Mouse (Mus musculus): ENCODE data around the gene Fam89a. TPM values are rescaled to one million over a fixed set of nuclear protein-coding genes. Genes with fewer than 3 reads are reported as not detected.
A peak's percentile ranks its signal among the peaks of the same experiment; 100 is the strongest.

The Fam89a gene
- total and polyA plus RNA-seq, 2 experiments from 2014 or later, result 0.45 TPM; not detected in 1

DNA sequence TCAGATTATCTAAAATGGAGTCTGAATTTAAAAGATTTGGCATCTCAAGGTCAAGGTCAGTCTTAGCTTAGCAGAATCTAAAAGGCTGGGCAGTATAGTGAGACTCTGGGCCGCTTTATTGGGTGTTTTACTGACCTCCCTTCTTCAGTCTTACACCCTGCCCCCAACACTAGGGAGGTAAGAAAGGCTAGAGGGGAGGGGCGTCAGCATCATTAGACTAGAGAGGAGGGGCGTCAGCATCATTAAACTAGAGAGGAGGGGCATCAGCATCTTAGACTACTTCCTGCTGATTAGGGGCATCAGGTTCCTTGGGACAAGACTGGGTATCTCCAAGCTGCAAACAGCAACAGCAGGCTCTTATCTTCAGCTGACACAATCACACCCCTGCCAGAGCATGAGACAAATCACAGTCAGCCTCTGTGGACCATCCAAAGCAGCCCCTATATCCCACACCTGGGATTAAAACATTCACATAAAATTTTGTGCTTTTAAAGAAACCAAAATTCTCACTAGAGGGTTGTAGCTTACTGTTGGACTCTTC is 16.2 kb downstream of the Fam89a start:
- Histone ChIP-seq H3K27ac (no peak overlapping the region), H3K9me3 (ENCODE audit: low read length) (no peaks in the 10 kb centered on the region), H3K9ac (replicated peaks; ENCODE audit: low read length) (no peak overlapping the region), H3K4me3 (ENCODE audit: low read length) (no peak overlapping the region), H3K27me3 (ENCODE audit: insufficient read depth, low read length) (no peaks in the 10 kb centered on the region), H3K4me2 (ENCODE audit: low read depth, low read length) (no peak overlapping the region), H3K36me3 (ENCODE audit: insufficient read depth, low read length) (peaks cover 40% of the 10 kb centered on the region), H3K4me1 (ENCODE audit: insufficient read depth, low read length) (no peaks in the 10 kb centered on the region)
- WGBS, result 71% methylated on average over 3 of the region's 3 CpGs
- DNase-seq (ENCODE audit: low spot score) (no peak), ATAC-seq (no peak)
- no peak for TF ChIP-seq CTCF (IDR thresholded peaks at IDR 0.05; ENCODE audit: low read depth)

DNA sequence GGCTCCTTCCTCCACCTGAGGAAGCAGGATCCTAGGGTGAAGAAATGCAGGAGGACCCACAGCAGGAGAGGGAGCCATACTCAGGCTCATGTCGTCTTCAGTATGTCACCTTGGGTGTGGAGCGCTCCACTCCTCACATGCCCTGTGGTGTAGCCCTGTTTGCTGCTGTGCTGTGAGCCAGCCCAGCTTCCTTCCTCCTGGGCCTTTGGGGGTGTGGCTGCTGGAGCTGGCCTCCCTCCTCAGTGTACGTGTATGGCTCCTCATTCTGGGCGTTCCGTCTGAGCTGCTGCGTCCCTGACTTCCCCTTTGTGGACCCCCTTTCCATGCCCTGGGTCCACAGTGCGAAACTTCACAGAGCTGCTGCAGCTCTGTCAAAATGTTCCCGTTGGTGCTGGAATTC is 18.8 kb downstream of the Fam89a start:
- no peak for DNase-seq (ENCODE audit: low spot score)
- TF ChIP-seq CTCF (IDR thresholded peaks at IDR 0.05; ENCODE audit: low read depth), result no peak
- no peaks in the 10 kb centered on the region for H3K27me3 ChIP-seq (ENCODE audit: insufficient read depth, low read length)
- no peak overlapping the region for H3K4me2 ChIP-seq (ENCODE audit: low read depth, low read length)
- H3K9me3 ChIP-seq (ENCODE audit: low read length), result no peaks in the 10 kb centered on the region
- no peak overlapping the region for H3K27ac ChIP-seq
- ATAC-seq, result peak; percentile 19; the same call in 1 of the 2 replicates
- H3K4me3 ChIP-seq (ENCODE audit: low read length), result no peak overlapping the region
- WGBS, result 92% methylated on average over 8 of the region's 8 CpGs
- peaks cover 63% of the 10 kb centered on the region for H3K36me3 ChIP-seq (ENCODE audit: insufficient read depth, low read length)
- H3K9ac ChIP-seq (replicated peaks; ENCODE audit: low read length), result no peak overlapping the region
- H3K4me1 ChIP-seq (ENCODE audit: insufficient read depth, low read length), result no peaks in the 10 kb centered on the region

DNA sequence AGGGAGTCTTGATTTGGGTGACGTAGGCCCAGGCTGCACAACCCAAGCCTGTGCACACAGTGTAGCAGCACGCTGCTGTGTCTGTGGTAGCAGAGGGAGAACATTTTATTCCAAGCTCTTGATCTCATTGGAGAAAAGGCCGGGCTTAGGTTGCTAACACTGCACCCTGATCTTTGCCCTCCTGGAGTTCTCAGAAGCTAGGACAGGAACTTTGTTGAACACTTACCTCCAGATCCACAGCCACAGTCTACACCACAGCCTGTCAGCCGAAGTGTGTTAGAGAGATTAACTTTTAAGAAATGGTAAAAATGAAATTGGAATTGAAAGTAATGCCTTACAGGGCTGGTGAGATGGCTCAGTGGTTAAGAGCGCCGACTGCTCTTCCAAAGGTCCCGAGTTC is 27.3 kb downstream of the Fam89a start:
- ATAC-seq (no peak), DNase-seq (ENCODE audit: low spot score) (no peak)
- no peaks in the 10 kb centered on the region for H3K27me3 ChIP-seq (ENCODE audit: insufficient read depth, low read length)
- H3K4me3 ChIP-seq (ENCODE audit: low read length), result no peak overlapping the region
- H3K9me3 ChIP-seq (ENCODE audit: low read length), result no peaks in the 10 kb centered on the region
- no peak overlapping the region for H3K9ac ChIP-seq (replicated peaks; ENCODE audit: low read length)
- H3K4me1 ChIP-seq (ENCODE audit: insufficient read depth, low read length), result peaks cover 16% of the 10 kb centered on the region
- TF ChIP-seq CTCF (IDR thresholded peaks at IDR 0.05; ENCODE audit: low read depth), result no peak
- no peak overlapping the region for H3K4me2 ChIP-seq (ENCODE audit: low read depth, low read length)
- H3K27ac ChIP-seq, result no peak overlapping the region
- WGBS, result 96% methylated on average over 7 of the region's 7 CpGs
- H3K36me3 ChIP-seq (ENCODE audit: insufficient read depth, low read length), result peaks cover 23% of the 10 kb centered on the region; the same call in 1 of the 2 replicates

DNA sequence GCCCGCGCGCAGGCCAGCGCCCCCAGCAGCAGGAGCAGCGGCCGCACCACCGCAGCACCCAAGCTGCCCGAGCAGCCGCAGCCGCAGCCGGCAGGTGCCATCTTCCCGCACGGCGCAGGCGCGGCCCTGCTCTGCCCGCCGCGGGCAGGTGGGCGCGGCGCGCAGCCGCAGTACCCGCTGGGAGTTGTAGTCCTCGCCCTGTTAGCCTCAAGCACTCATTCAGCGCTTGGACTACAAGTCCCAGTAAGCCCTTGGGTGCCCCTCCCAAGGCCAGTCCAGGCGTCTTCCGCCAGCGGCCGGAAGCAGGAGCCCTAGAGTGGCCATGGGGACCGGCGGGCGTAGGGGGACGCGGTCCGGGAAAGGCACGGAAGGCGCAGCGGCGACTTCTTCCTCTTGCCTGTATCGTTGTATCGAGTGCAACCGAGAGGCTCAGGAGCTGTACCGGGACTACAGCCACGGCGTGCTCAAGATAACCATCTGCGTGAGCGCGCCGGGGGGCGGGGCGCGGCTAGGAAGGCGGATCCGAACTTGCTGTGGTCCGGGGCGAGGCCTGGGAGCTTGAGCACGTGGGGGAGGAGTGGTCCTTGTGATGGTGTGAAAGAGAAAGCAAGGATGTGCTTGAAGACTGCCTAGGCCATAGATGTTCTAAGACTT is 29.6 kb downstream of the Fam89a start, which contains the start of the genes Ttc13 and Arv1:
Gene Ttc13 (minus strand): TSS at position 122 of the 654 bp plus-strand sequence.
Gene Arv1 (plus strand): TSS at position 278 of the 654 bp plus-strand sequence.
- under 1% methylated on average over 56 of the region's 59 CpGs for WGBS
- peak within 1 kb of the TSS; percentile 86 for H3K9ac ChIP-seq (replicated peaks; ENCODE audit: low read length)
- H3K4me1 ChIP-seq (ENCODE audit: insufficient read depth, low read length), result peaks cover 16% of the 10 kb centered on the region
- no peaks in the 10 kb centered on the region for H3K27me3 ChIP-seq (ENCODE audit: insufficient read depth, low read length)
- peak within 1 kb of the TSS; percentile 92 for H3K4me2 ChIP-seq (ENCODE audit: low read depth, low read length)
- peak within 1 kb of the TSS; percentile 77 for H3K27ac ChIP-seq
- DNase-seq (ENCODE audit: low spot score), result peak; percentile 99
- peaks cover 9% of the 10 kb centered on the region; the same call in 1 of the 2 replicates for H3K36me3 ChIP-seq (ENCODE audit: insufficient read depth, low read length)
- peak; percentile 55 for TF ChIP-seq CTCF (IDR thresholded peaks at IDR 0.05; ENCODE audit: low read depth)
- peak within 1 kb of the TSS; percentile 82 for H3K4me3 ChIP-seq (ENCODE audit: low read length)
- peak; percentile 99 for ATAC-seq
- H3K9me3 ChIP-seq (ENCODE audit: low read length), result no peaks in the 10 kb centered on the region

DNA sequence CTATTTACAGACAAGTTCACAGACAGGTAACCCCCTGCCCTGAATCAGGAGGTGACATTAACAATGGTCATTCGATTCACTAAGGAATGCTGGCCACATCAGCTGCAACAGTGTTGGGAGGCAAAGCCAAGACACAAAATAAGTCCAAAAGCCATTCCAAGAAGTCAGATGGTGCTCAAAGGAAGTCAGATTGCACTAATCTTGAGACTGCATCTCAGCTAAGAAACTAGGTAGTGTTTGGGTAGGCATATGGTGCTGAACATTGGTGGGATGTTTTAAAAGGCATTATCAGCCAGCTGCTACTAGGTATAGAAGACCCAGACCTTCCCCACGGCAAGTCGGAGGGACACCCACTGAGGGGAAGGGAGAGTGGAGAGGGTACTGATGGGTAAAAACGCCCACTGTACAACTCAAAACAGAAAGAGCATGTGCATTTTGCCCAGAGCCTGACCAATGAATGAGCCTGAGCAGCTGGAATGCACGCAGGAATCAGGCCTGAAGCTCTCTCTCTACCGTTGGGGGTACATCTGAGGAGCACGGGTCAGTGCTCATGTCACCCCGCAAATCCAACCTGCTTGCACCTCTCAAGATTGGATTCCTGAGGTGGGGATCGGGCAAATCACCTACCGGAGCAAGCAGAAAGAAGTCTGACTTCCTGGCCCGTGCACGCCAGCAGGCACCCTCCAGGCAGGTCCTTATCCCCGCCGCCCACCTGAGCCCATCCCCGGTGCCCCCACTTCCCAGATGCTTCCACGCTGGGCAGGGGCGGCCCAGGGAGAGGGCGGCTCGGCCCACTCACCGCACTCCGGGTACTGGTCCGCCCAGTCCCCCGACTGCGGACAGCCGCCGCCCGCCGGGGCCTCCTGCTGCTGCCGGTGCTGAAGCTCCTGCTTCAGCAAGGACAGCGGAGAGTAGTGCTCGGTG is 30.4 kb downstream of the Fam89a start:
- DNase-seq (ENCODE audit: low spot score) (no peak), ATAC-seq (peak; percentile 61)
- Histone ChIP-seq H3K9me3 (ENCODE audit: low read length) (no peaks in the 10 kb centered on the region), H3K9ac (replicated peaks; ENCODE audit: low read length) (peak overlapping the region; percentile 86), H3K36me3 (ENCODE audit: insufficient read depth, low read length) (peaks cover 3% of the 10 kb centered on the region; the same call in 1 of the 2 replicates), H3K4me3 (ENCODE audit: low read length) (peak overlapping the region; percentile 82), H3K27ac (peak overlapping the region; percentile 77), H3K27me3 (ENCODE audit: insufficient read depth, low read length) (no peaks in the 10 kb centered on the region), H3K4me1 (ENCODE audit: insufficient read depth, low read length) (peaks cover 16% of the 10 kb centered on the region), H3K4me2 (ENCODE audit: low read depth, low read length) (peak overlapping the region; percentile 92)
- TF ChIP-seq CTCF (IDR thresholded peaks at IDR 0.05; ENCODE audit: low read depth), result no peak
- 3% methylated on average over 27 of the region's 31 CpGs for WGBS

DNA sequence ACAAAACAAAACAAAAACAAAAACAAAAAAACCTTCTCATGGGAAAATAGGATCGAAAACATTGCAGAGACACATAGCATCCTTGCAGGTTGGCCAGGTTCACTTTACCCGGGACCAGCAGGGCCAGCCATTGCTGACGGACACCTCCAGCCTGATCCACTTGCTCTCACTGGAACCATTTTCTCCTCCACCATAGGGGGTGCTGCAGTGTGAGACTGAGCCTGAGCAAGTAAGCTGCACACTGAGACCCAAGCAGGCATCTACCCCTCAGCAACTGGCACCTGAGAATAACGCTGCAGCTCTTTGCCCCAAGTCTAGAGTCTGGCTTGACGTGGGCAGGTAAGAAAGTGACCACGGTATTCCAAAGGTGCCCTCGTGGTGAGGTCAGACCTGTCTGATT is 31.5 kb downstream of the Fam89a start:
- Histone ChIP-seq H3K4me3 (ENCODE audit: low read length) (no peak overlapping the region), H3K4me2 (ENCODE audit: low read depth, low read length) (no peak overlapping the region), H3K9me3 (ENCODE audit: low read length) (no peaks in the 10 kb centered on the region), H3K4me1 (ENCODE audit: insufficient read depth, low read length) (peaks cover 16% of the 10 kb centered on the region), H3K9ac (replicated peaks; ENCODE audit: low read length) (no peak overlapping the region), H3K27ac (no peak overlapping the region), H3K27me3 (ENCODE audit: insufficient read depth, low read length) (no peaks in the 10 kb centered on the region), H3K36me3 (ENCODE audit: insufficient read depth, low read length) (no peaks in the 10 kb centered on the region; the same call in 1 of the 2 replicates)
- TF ChIP-seq CTCF (IDR thresholded peaks at IDR 0.05; ENCODE audit: low read depth), result peak; percentile 49; the same call in 1 of the 2 replicates
- no peak for ATAC-seq
- DNase-seq (ENCODE audit: low spot score), result no peak
- 82% methylated on average over 7 of the region's 7 CpGs for WGBS
